Mouse (Mus musculus): Measurements from ENCODE around the gene Pla2g4e. TPM values are rescaled to one million over a fixed set of nuclear protein-coding genes. Genes with fewer than 3 reads are reported as not detected.

Gene Pla2g4e
- polyA plus RNA-seq, 1 experiment: 17.2 TPM

DNA sequence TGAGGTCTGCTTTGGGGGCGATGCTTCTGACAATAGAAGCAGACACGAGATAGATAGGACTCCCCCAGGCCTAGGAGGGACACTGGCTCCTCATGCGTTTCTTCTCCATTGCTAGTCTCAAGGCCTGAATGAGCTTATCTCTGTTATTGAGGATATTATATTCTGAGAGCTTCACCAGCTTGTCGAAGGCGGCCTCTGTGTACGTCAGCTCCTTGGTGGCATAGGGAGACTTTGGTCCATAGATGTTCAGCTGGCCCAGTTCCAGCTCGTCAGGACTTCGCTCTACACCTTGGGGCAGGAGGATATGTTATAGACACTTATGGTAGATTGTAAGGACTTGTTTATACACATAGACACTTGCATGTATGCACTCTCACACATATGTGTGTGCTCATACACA lies 77.4 kb downstream of the Pla2g4e start:
- H3K27ac ChIP-seq (ENCODE audit: insufficient read depth, low read length): no peak overlapping the region
- no peak overlapping the region for H3K4me3 ChIP-seq (ENCODE audit: insufficient read depth, low read length)
- H3K4me1 ChIP-seq (ENCODE audit: control insufficient read depth, insufficient read depth, low read length): no peaks in the 10 kb centered on the region
- TF ChIP-seq POLR2A (IDR thresholded peaks at IDR 0.05; ENCODE audit: extremely low read depth, insufficient read depth, low read length) (no peak), CTCF (IDR thresholded peaks at IDR 0.05; ENCODE audit: extremely low read depth, insufficient read depth, low read length) (no peak)

- Histone ChIP-seq H3K4me1 (ENCODE audit: control insufficient read depth, insufficient read depth, low read length) (no peaks in the 10 kb centered on the region), H3K4me3 (ENCODE audit: insufficient read depth, low read length) (no peak overlapping the region), H3K27ac (ENCODE audit: insufficient read depth, low read length) (no peak overlapping the region)
- TF ChIP-seq POLR2A (IDR thresholded peaks at IDR 0.05; ENCODE audit: extremely low read depth, insufficient read depth, low read length) (no peak), CTCF (IDR thresholded peaks at IDR 0.05; ENCODE audit: extremely low read depth, insufficient read depth, low read length) (no peak)
These were observed 79.7 kb downstream of the Pla2g4e start for GRCm38 (mm10) chr2:120165474-120165873.

DNA sequence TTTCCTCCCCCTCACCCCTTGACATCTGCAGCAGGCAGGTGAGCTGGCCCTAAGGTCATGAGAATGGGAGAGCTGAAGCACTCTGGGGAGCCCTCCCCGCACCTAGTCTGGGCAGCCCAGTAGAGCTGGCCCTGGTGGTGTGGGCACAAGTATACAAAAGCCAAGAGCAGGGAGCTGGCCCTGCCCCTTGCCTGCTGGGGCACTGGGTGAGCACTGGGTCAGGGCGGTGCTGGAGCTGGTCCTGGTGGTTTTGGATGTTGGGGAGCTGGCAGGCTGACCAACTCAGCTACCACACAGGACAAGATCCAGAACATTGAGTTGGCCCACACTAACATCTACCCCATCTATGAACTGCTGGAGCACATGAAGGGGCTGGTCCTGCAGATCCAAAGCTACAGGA lies 85.7 kb downstream of the Pla2g4e start:
- H3K4me1 ChIP-seq (ENCODE audit: control insufficient read depth, insufficient read depth, low read length): no peaks in the 10 kb centered on the region
- TF ChIP-seq POLR2A (IDR thresholded peaks at IDR 0.05; ENCODE audit: extremely low read depth, insufficient read depth, low read length): no peak
- no peak for TF ChIP-seq CTCF (IDR thresholded peaks at IDR 0.05; ENCODE audit: extremely low read depth, insufficient read depth, low read length)
- H3K27ac ChIP-seq (ENCODE audit: insufficient read depth, low read length): no peak overlapping the region
- H3K4me3 ChIP-seq (ENCODE audit: insufficient read depth, low read length): no peak overlapping the region

DNA sequence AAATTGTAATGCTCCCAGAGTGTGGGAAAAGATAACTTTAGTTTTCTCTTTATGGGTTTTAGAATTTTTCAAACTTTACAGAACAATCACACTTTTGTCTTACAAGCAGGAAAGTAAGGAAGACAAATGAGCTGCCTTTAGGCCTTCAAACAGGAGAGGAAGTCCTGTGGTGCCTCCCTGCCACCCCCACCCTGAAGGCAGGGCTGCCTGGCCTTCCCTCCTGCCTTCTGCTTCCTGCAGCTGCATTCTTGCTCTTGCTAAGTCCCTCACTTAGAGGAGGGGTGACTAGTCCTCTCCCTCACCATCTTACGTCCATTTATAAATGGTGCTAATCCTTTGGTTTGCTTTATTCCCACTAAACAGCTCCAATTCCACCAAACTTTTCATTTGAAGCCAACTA lies 86.3 kb downstream of the Pla2g4e start:
- H3K4me3 ChIP-seq (ENCODE audit: insufficient read depth, low read length): no peak overlapping the region
- no peak for TF ChIP-seq CTCF (IDR thresholded peaks at IDR 0.05; ENCODE audit: extremely low read depth, insufficient read depth, low read length)
- no peak for TF ChIP-seq POLR2A (IDR thresholded peaks at IDR 0.05; ENCODE audit: extremely low read depth, insufficient read depth, low read length)

GRCm38 (mm10) chr2:120158016-120158415 lies 87.1 kb downstream of the Pla2g4e start:
- H3K4me1 ChIP-seq (ENCODE audit: control insufficient read depth, insufficient read depth, low read length): no peaks in the 10 kb centered on the region
- no peak for TF ChIP-seq POLR2A (IDR thresholded peaks at IDR 0.05; ENCODE audit: extremely low read depth, insufficient read depth, low read length)
- no peak for TF ChIP-seq CTCF (IDR thresholded peaks at IDR 0.05; ENCODE audit: extremely low read depth, insufficient read depth, low read length)
- no peak overlapping the region for H3K4me3 ChIP-seq (ENCODE audit: insufficient read depth, low read length)
- H3K27ac ChIP-seq (ENCODE audit: insufficient read depth, low read length): no peak overlapping the region

More for the DNA sequence above, 86.3 kb downstream of the Pla2g4e start:
- Histone ChIP-seq H3K4me1 (ENCODE audit: control insufficient read depth, insufficient read depth, low read length) (no peaks in the 10 kb centered on the region), H3K27ac (ENCODE audit: insufficient read depth, low read length) (no peak overlapping the region)

GRCm38 (mm10) chr2:120157606-120158005 lies 87.5 kb downstream of the Pla2g4e start:
- no peak for TF ChIP-seq POLR2A (IDR thresholded peaks at IDR 0.05; ENCODE audit: extremely low read depth, insufficient read depth, low read length)
- no peak for TF ChIP-seq CTCF (IDR thresholded peaks at IDR 0.05; ENCODE audit: extremely low read depth, insufficient read depth, low read length)
- H3K4me3 ChIP-seq (ENCODE audit: insufficient read depth, low read length): no peak overlapping the region
- no peak overlapping the region for H3K27ac ChIP-seq (ENCODE audit: insufficient read depth, low read length)
- H3K4me1 ChIP-seq (ENCODE audit: control insufficient read depth, insufficient read depth, low read length): no peaks in the 10 kb centered on the region

GRCm38 (mm10) chr2:120154361-120154894 lies 90.7 kb downstream of the Pla2g4e start, which contains the start of gene Ehd4:
Gene Ehd4 (minus strand): TSS chr2:120154606.
- H3K4me1 ChIP-seq (ENCODE audit: control insufficient read depth, insufficient read depth, low read length): no peaks in the 10 kb centered on the region
- no peak within 1 kb of the TSS for H3K27ac ChIP-seq (ENCODE audit: insufficient read depth, low read length)
- no peak for TF ChIP-seq CTCF (IDR thresholded peaks at IDR 0.05; ENCODE audit: extremely low read depth, insufficient read depth, low read length)
- no peak for TF ChIP-seq POLR2A (IDR thresholded peaks at IDR 0.05; ENCODE audit: extremely low read depth, insufficient read depth, low read length)
- peak within 1 kb of the TSS; percentile 56 for H3K4me3 ChIP-seq (ENCODE audit: insufficient read depth, low read length)

DNA sequence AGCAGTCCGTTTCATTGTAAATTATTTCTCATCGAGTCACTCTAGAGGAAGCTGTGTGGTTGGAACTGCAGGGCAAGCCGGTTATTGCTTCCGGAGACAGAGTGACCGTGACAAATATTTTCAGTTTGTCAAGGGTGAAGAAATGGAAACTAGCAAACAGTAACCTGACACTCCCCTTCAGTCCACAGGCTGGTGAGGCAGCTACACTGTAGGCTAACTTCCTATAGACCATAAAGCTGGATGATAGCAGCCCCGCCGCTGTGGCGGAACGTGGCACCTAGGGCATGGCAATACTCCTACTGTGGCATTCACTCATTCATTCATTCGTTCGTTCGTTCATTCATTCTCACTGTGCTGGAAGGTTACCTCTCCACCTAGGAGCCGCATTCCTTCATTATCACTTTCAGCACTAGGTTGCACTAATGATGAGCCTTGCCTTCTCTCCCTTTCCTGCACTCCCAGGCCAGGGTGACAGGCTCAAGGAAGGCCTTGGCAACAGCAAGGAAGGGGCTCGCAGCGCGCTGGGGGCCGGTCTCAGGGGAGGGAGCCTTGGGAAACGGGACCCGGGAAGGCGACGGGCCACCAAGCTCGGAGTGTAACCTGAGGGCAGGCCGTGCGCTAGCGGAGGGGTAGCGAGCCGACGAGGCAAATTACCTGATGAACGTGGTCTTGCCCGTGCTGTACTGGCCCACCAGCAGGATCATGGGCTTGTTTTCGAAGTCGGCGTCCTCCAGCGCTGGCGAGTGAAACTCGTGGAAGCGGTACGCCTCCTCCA lies 91.4 kb downstream of the Pla2g4e start:
- no peak for TF ChIP-seq CTCF (IDR thresholded peaks at IDR 0.05; ENCODE audit: extremely low read depth, insufficient read depth, low read length)
- TF ChIP-seq POLR2A (IDR thresholded peaks at IDR 0.05; ENCODE audit: extremely low read depth, insufficient read depth, low read length): no peak
- Histone ChIP-seq H3K27ac (ENCODE audit: insufficient read depth, low read length) (no peak overlapping the region), H3K4me3 (ENCODE audit: insufficient read depth, low read length) (peak overlapping the region; percentile 56), H3K4me1 (ENCODE audit: control insufficient read depth, insufficient read depth, low read length) (no peaks in the 10 kb centered on the region)

GRCm38 (mm10) chr2:120150571-120150970 lies 94.6 kb downstream of the Pla2g4e start:
- H3K4me1 ChIP-seq (ENCODE audit: control insufficient read depth, insufficient read depth, low read length): no peaks in the 10 kb centered on the region
- H3K27ac ChIP-seq (ENCODE audit: insufficient read depth, low read length): no peak overlapping the region
- H3K4me3 ChIP-seq (ENCODE audit: insufficient read depth, low read length): no peak overlapping the region
- TF ChIP-seq CTCF (IDR thresholded peaks at IDR 0.05; ENCODE audit: extremely low read depth, insufficient read depth, low read length): no peak
- no peak for TF ChIP-seq POLR2A (IDR thresholded peaks at IDR 0.05; ENCODE audit: extremely low read depth, insufficient read depth, low read length)

- Histone ChIP-seq H3K4me1 (ENCODE audit: control insufficient read depth, insufficient read depth, low read length) (no peaks in the 10 kb centered on the region), H3K4me3 (ENCODE audit: insufficient read depth, low read length) (no peak overlapping the region), H3K27ac (ENCODE audit: insufficient read depth, low read length) (no peak overlapping the region)
- no peak for TF ChIP-seq POLR2A (IDR thresholded peaks at IDR 0.05; ENCODE audit: extremely low read depth, insufficient read depth, low read length)
- no peak for TF ChIP-seq CTCF (IDR thresholded peaks at IDR 0.05; ENCODE audit: extremely low read depth, insufficient read depth, low read length)
These were observed 95.5 kb downstream of the Pla2g4e start for GRCm38 (mm10) chr2:120149634-120150033.
